Mouse (Mus musculus) erythroblast, adult 5-6 weeks (primary cell): ENCODE data around the gene Gper1. TPM values are rescaled to one million over a fixed set of nuclear protein-coding genes. Genes with fewer than 3 reads are reported as not detected.

ENCODE experiments used
- ATAC-seq: replicated peaks from 2 replicates; pipeline ENCODE4 v1.8.0; 2016; ENCODE audit warnings: moderate number of reproducible peaks, mild to moderate bottlenecking, moderate TSS enrichment, inconsistent platforms; ENCODE audit not compliant: poor library complexity, low FRiP score, severe bottlenecking
- total RNA-seq, 2 experiments: library from RNA; stranded (forward) in 1 of 2; stranded (reverse) in 1 of 2; fragments of 150-400 nt in 1 of 2; fragments of 200-764, 138-1000 nt in 1 of 2; gene quantifications; 2 replicates each; pipeline versions ENCODE4 v1.2.3 to v1.2.4; 2015 to 2017; ENCODE audit warnings: low replicate concordance in 2 of 2

Gper1 gene
- total RNA-seq (2015; ENCODE audit: low replicate concordance) (not detected in 2 replicates), total RNA-seq (2017; ENCODE audit: low replicate concordance) (not detected in 2 replicates)

DNA sequence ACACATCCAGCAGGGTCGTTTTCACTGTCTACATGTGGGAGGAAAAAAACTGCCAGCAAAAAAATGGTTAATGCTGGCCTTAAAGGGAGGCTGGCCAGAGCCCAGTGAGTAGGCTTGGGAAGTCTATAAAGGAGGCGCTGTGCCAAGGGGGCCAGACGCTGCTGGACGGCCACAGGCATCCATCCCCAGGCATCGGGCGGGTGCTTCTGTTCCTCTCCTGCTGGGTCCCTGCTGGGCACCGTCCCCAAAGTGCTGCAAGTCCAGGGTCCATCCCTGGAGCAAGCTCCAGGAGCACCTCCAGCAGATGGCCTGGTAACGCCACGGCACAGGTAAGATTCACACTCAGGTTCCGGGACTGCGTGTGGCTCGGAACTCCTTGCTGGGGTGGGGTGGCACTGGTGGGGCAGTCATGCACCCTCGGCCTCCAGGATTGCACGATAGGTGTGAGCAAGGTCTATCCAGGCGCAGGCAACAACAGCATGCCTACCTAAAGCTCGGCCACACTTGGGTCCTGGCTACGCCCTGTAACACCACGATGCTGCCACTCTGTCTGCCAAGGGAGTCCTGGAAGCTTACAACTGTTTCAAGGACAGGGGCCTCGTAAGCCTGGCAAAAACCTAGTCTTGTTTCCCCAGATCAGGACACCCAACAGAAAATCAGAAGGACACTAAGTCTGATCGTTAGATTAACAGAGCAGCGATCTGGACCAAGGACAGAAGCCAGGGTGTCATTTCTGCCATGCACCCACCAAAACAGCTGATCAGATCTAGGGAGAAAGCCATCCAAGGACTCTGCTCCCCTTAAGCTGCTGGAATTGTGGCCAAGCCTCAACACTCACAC, at the start of gene Gper1:
Gper1 (plus strand) TSS at position 126 of the 840 bp plus-strand sequence.
- no peak for ATAC-seq

DNA sequence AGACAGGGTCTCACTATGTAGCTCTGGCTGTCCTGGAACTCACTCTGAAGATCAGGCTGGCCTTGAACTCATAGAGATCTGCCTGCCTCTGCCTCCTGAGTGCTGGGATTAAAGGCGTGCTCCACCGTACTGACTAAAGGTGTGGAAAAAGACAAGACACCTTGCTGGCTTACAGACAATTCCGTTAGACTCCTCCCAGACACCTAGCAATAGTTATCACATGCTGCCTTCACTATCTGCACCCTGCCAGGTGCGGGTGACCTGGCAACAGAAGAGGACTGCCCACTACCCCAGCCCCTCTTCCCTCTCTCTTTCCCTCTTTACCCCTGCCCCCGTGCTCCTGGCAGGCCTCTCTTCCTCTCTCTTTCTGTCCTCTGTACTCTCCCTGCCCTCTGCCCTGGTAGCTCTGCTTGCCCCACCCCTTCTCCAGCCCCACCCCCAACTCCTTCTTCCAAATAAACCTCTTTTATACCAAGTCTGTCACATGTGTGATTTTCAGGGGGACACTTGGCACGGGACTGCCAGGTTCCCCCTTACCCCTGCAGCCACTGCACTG, 49.0 kb upstream of the Gper1 start:
- ATAC-seq = no peak

- ATAC-seq = no peak
Observed at GRCm38 (mm10) chr5:139374841-139375240, 48.1 kb upstream of the Gper1 start.

- ATAC-seq = no peak
Observed at GRCm38 (mm10) chr5:139377468-139378270, 45.3 kb upstream of the Gper1 start, which contains the start of gene Gpr146. Gene Gpr146 (plus strand): TSS chr5:139377697.

- no peak for ATAC-seq
Observed at GRCm38 (mm10) chr5:139378271-139378556, 44.7 kb upstream of the Gper1 start.

GRCm38 (mm10) chr5:139378986-139379629, 43.8 kb upstream of the Gper1 start:
- ATAC-seq = no peak

DNA sequence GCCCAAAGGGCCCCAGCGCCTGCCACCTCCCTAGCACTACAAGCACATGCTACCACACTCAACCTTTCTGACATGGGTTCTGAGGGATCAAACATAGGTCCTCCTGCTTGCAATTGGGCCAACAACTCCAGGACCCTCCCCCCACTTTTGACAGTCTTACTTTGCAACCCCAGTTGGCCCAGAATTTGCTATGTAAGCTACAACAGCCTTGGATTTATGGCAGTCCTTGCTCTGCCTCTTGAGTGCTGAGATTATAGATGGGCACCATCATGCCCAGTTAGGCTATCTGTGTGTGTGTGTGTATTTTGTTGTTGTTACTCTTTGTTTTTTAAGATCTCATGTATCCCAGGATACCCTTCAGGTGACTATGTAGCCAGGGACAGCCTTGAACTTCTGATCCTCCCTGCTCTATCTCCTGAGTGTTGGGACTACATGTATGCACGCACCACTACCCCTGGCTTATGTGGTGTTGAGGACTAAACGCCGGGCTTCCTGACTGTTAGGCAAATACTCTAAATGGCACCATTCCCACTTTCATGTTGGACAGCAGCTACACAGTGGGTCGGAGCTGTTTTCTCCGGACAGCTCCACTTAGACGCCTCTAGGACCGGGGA, 43.1 kb upstream of the Gper1 start:
- peak; percentile 6 for ATAC-seq

- ATAC-seq = peak; percentile 65
Observed at GRCm38 (mm10) chr5:139380385-139381248, 42.3 kb upstream of the Gper1 start.

GRCm38 (mm10) chr5:139381586-139382513, 41.1 kb upstream of the Gper1 start:
- peak; percentile 40 for ATAC-seq

GRCm38 (mm10) chr5:139382760-139383159, 40.2 kb upstream of the Gper1 start:
- peak; percentile 59 for ATAC-seq

DNA sequence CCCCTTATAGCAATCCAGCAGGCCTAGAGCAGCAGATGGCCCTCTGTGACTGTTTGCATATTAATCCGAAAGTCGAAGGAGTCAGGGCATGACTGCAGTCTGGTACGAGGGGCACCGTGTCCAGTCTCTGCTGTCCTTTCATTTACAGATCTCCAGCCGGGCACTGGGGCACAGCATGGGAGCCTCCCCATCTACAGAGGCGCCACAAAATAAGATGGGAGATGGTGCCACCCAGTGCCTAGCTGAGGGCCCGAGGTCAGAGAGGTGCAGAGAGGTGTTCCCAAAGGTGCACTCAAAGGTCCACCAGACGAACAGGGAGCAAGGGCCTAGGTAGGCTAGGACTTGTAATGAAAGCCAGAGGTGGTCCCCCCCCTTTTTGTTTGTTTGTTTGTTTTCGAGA, 39.7 kb upstream of the Gper1 start:
- no peak for ATAC-seq

- no peak for ATAC-seq
Observed at GRCm38 (mm10) chr5:139384531-139384930, 38.4 kb upstream of the Gper1 start.

- no peak for ATAC-seq
Observed at GRCm38 (mm10) chr5:139386047-139386446, 36.9 kb upstream of the Gper1 start.

DNA sequence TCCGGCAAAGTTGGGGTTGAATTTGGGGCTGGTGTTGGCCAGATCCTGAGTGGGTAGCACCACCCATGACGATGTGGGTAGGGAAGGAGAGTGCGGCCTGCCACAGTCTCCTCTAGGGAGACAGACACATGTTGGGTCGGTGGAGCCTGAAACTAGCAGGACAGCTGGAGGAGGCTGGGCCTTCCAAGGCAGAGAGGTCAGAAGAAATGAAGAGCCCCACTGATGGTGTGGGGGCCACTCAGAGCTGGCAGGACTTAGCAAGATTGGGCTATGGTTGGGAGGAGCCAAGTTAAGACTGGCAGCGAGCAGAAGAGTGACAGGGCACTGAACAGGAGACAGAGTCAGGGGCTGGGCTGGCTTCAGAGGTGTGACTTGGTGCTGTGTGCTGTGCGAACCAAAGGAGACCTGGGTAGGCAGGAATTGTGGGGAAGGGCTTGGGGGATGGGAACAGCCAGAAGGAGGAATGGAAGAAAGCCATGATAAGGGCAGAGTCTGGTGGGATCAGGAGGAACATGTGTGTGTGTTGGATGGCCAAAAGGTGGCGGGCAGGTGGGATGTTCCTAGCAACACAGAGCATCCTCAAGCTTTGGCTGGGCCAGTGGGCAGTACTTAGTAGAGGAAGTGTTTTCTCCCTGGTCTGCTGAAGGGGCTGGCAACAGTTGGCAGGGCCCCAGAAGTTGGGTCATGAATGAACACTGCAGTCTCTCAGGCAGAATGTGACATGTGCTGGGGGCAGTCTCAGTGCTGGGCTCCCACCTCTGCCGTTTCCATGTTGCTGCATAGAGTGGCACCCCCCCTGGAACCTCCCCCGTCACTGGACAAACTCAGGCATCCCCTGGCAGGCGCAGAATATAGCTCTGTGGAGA, 35.4 kb upstream of the Gper1 start:
- peak; percentile 23; the same call in 1 of the 2 replicates for ATAC-seq

DNA sequence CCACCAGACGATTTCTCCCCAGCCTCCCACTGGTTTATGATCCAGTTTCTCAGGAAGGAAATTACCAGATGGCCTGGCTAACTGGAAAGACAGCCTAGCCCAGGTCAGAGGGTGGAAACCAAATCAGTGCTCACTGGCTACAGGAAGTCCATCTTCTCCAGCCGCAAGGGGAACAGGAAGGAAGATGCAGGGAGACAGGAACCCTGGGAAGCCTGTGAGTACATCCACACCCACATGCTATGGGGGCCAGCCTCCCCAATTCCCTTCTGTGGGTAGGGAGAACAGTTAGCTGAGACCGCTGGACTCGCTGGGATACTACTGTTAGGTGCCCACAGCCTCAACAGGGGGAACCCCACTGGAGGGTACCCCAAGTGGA, 34.8 kb upstream of the Gper1 start:
- ATAC-seq = no peak

DNA sequence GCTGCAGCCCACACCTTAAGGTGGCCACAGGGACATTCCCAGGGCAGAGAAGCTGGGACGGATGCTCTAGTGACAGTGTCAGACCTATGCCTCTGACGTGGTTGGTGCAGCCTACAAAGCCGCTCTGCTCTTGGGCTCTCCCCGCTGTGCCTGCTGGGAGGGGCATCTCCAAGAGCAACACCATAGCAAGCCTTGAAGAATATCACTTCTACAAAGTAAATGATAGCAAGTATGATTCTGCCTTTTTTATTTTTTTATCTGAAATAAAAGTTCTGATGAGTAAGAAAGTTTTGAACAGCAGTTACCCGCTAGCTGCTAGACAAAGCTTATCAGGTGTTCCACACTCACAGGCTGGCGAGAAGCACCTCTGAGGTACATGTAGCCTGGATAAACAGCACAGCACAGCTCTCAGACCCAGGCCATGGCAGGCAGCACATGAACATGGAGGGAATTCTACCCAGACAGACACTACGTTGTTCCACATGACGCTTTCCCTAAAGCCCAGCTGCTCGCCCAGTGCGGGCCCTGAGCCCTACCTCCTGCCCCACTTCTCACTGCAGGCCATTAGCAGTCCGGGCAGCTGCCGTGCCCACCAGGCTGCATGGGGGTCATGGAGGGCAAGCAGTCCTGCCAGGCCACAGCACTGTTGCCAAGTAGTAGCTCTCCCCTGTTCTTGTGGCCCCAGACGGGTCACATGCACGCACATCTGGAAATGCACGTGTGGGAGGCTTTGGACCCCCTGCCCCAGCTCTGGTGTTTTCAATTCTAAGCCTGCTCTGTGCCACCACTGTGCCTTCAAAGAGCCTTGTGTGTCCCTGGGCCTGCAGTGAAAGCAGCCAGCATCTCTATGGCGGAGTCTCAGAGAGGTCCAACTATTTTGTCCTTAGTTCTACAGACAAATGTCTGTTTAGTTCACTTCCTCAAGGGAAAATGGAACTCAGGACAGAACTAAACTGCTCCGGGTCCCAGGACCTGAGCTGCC, 34.0 kb upstream of the Gper1 start:
- ATAC-seq = peak; percentile 51
